ENCODE assay signal across 1 mouse cellular context in the genomic region with DNA sequence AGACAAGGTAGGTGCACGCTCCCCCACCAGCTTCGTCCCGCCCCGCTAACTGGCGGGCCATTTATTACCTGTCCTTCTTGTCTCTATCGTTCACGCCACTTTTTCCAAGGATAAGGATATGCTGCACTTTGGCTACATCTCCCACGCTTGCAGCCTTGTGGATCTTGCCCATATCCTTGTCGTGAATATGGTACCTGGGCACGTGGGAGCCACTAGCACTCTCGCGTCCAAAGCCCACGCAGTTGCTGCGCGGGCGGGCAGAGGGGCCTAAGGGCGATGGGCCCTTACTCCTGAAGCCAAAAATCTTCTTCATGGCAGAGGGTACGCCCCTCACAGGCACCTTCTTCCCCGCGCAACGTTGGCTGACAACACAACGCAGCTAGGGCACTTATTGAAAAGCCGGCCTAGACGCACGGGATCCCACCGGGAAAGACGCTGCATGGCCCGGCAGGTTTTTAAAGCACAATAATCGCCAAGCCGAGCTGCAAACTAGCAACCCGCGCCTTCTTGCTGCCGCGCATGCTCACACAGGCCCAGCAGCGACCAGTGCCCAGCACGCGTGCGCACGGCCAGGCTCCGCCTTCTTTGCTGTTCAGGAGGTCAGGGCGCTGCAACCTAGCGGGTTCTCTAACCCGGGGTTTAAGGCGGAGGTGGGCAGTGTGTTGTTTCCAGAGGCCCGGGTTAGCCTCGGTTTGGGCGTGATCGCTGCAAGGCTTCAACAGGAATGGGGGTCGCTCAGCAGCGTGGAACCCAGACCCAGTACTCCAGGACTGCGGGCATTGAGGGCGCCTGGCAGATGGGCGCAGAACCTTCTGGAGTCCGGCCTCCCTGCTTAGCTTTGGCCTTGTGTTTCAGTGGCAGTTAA.
TF ChIP-seq lines count a peak whose summit lies in the region.

A gene (minus strand): TSS at position 482 of the 865 bp plus-strand sequence.

TF ChIP-seq in MEL, 35 proteins besides CTCF, POLR2A, EP300 and RAD21 (continued from another document):
- TF ChIP-seq TBP (IDR thresholded peaks at IDR 0.05; ENCODE audit: low read depth, low read length): peak; percentile 77
- no peak for TF ChIP-seq BHLHE40 (IDR thresholded peaks at IDR 0.05; ENCODE audit: borderline replicate concordance, low read depth, low read length)
- peak; percentile 67; the same call in 1 of the 2 replicates for TF ChIP-seq TCF12 (IDR thresholded peaks at IDR 0.05; ENCODE audit: low read depth, low read length)
- peak; percentile 94; the same call in 1 of the 2 replicates for TF ChIP-seq POLR2AphosphoS2 (IDR thresholded peaks at IDR 0.05; ENCODE audit: low read length)
- no peak for TF ChIP-seq ZKSCAN1 (IDR thresholded peaks at IDR 0.05; ENCODE audit: low read depth, low read length)
- TF ChIP-seq USF1 (IDR thresholded peaks at IDR 0.05; ENCODE audit: low read depth, low read length): no peak
- TF ChIP-seq JUND (IDR thresholded peaks at IDR 0.05; ENCODE audit: low read depth, low read length): no peak
- TF ChIP-seq KAT2A (conservative IDR thresholded peaks at IDR 0.05; ENCODE audit: low read depth, low read length): no peak; the same call in 1 of the 2 replicates
- TF ChIP-seq HCFC1 (IDR thresholded peaks at IDR 0.05; ENCODE audit: low read depth, low read length): peak; percentile 71
- peak; percentile 72 for TF ChIP-seq SIN3A (IDR thresholded peaks at IDR 0.05; ENCODE audit: low read length)
- TF ChIP-seq ETS1 (IDR thresholded peaks at IDR 0.05; ENCODE audit: low read depth, low read length): no peak
- no peak for TF ChIP-seq GATA1 (IDR thresholded peaks at IDR 0.05; ENCODE audit: low read depth, low read length)
- no peak for TF ChIP-seq MAFK (IDR thresholded peaks at IDR 0.05; ENCODE audit: borderline replicate concordance, low read depth, low read length)
- no peak for TF ChIP-seq UBTF (IDR thresholded peaks at IDR 0.05; ENCODE audit: borderline replicate concordance, insufficient read depth, low read depth, low read length)
TF ChIP-seq in MEL: peak in this region for 13.
